24 mouse cellular contexts compared by ENCODE assay signal in the genomic region with DNA sequence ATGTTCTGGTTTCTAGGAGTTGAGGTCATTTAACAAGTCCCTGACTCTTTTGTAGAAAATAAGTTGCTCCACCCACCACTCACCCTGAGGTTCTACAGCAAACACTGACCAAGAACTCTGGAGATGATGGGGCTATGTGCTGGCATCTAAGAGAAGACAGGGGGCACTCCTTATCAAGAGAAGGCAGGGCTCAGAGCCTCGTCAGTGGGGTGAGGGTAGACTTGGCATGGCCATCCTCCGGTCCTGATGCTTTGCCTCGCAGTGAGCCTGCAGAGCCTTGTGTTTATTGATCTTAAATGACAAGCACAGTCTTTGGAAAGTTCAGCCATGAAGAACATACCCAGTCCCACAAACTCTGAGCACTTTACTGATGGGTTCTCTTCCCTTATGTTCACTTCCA.
A peak's percentile ranks its signal among the peaks of the same experiment; 100 is the strongest.
DNase-seq lines count a peak whose midpoint lies in the region; ATAC-seq and TF ChIP-seq lines count a peak whose summit lies in the region.
"Had no signal": no experiment of that assay in that cellular context is flagged by ENCODE, and none has a peak within 500 bp of the region (broad histone marks: within the 10 kb centered on the region; RNA-seq: fewer than 3 reads in every experiment).

No protein-coding gene starts in this region.

- H3K4me3 ChIP-seq in intestine, postnatal 0 days (ENCODE audit: low read depth, low read length), result no peak overlapping the region
- no peak overlapping the region for H3K4me3 ChIP-seq in intestine, embryonic 16.5 days (ENCODE audit: low read length)
- H3K4me3 ChIP-seq: forebrain, embryonic 10.5 days; heart, adult 2 months; hindbrain, embryonic 13.5 days; left cerebral cortex, adult 2 months; limb, embryonic 15.5 days; lung, embryonic 15.5 days; neural tube, embryonic 15.5 days had no signal

- ATAC-seq in intestine, postnatal 0 days, result no peak
- no peak for ATAC-seq in intestine, embryonic 16.5 days
- ATAC-seq in neutrophil, adult 5-6 weeks (ENCODE audit: extremely low read depth, insufficient number of reproducible peaks, low FRiP score, poor library complexity, severe bottlenecking), result 0 out of 2 replicates have a peak, but pooled peaks have one; percentile 30
- ATAC-seq: forebrain, embryonic 16.5 days had no signal

- no peaks in the 10 kb centered on the region for H3K27me3 ChIP-seq in intestine, postnatal 0 days (replicated peaks; ENCODE audit: control insufficient read depth, insufficient read depth, low read length)
- no peaks in the 10 kb centered on the region for H3K27me3 ChIP-seq in intestine, embryonic 16.5 days (replicated peaks; ENCODE audit: control insufficient read depth, insufficient read depth, low read length)
- H3K27me3 ChIP-seq: hindbrain, embryonic 13.5 days; limb, embryonic 15.5 days; lung, embryonic 15.5 days; neural tube, embryonic 15.5 days had no signal

- H3K4me2 ChIP-seq in intestine, postnatal 0 days (replicated peaks; ENCODE audit: low read depth), result no peak overlapping the region
- H3K4me2 ChIP-seq in intestine, embryonic 16.5 days (ENCODE audit: low read depth, low read length), result no peak overlapping the region
- H3K4me2 ChIP-seq: hindbrain, embryonic 13.5 days; limb, embryonic 15.5 days; lung, embryonic 15.5 days; neural tube, embryonic 15.5 days had no signal

- H3K9ac ChIP-seq in intestine, postnatal 0 days (ENCODE audit: low read depth, low read length), result no peak overlapping the region
- no peak overlapping the region for H3K9ac ChIP-seq in intestine, embryonic 16.5 days (ENCODE audit: low read depth, low read length)
- H3K9ac ChIP-seq: hindbrain, embryonic 13.5 days; limb, embryonic 15.5 days; liver, embryonic 14.5 days; lung, embryonic 15.5 days; neural tube, embryonic 15.5 days had no signal

- WGBS in intestine, postnatal 0 days, result 73% methylated on average over 3 of the region's 3 CpGs
- 68% methylated on average over 3 of the region's 3 CpGs for WGBS in intestine, embryonic 16.5 days

- DNase-seq in CD8-positive naive resting alpha-beta T cell, adult 2 months (ENCODE audit: low read depth in 2 of 2, low spot score in 2 of 2), result peak; percentile 55 to 60
- DNase-seq in thymus, postnatal 14 days, result peak; percentile 84
- no peak for DNase-seq in urinary bladder, adult 18-20 months (ENCODE audit: low spot score in 2 of 2)
- no peak for DNase-seq in cerebellum, adult 18-20 months
- no peak for DNase-seq in c-Kit-positive CD71-positive TER-119-positive erythroid progenitor cells, embryonic 14.5 days (ENCODE audit: low spot score)
- DNase-seq: adrenal gland, postnatal 14 days; cerebellum, postnatal 10 days; gastrocnemius, postnatal 14 days; heart, adult 2 months; kidney, adult 9 months; kidney, postnatal 25 days; layer of hippocampus, adult 9-11 months had no signal

- H3K9me3 ChIP-seq in intestine, postnatal 0 days (ENCODE audit: control insufficient read depth), result no peaks in the 10 kb centered on the region
- H3K9me3 ChIP-seq in intestine, embryonic 16.5 days (ENCODE audit: control insufficient read depth, low read length), result no peaks in the 10 kb centered on the region
- H3K9me3 ChIP-seq: forebrain, embryonic 10.5 days; limb, embryonic 15.5 days; lung, embryonic 15.5 days; neural tube, embryonic 15.5 days had no signal

- no peaks in the 10 kb centered on the region for H3K36me3 ChIP-seq in intestine, postnatal 0 days (ENCODE audit: control insufficient read depth, insufficient read depth)
- H3K36me3 ChIP-seq in intestine, embryonic 16.5 days (ENCODE audit: control insufficient read depth, insufficient read depth, low read length), result no peaks in the 10 kb centered on the region
- H3K36me3 ChIP-seq: forebrain, embryonic 10.5 days; hindbrain, embryonic 13.5 days; limb, embryonic 15.5 days; lung, embryonic 15.5 days; neural tube, embryonic 15.5 days had no signal

- no peak overlapping the region for H3K27ac ChIP-seq in intestine, postnatal 0 days (ENCODE audit: low read depth, low read length)
- H3K27ac ChIP-seq in intestine, embryonic 16.5 days (ENCODE audit: low read length), result no peak overlapping the region
- H3K27ac ChIP-seq: forebrain, embryonic 10.5 days; heart, adult 2 months; hindbrain, embryonic 13.5 days; left cerebral cortex, adult 2 months; limb, embryonic 15.5 days; liver, embryonic 14.5 days; lung, embryonic 15.5 days; macrophage; neural tube, embryonic 15.5 days had no signal

- H3K4me1 ChIP-seq in intestine, postnatal 0 days (replicated peaks; ENCODE audit: control insufficient read depth, insufficient read depth, low read length), result no peaks in the 10 kb centered on the region
- no peaks in the 10 kb centered on the region for H3K4me1 ChIP-seq in intestine, embryonic 16.5 days (ENCODE audit: control insufficient read depth, insufficient read depth, low read length)
- H3K4me1 ChIP-seq: limb, embryonic 15.5 days; lung, embryonic 15.5 days; neural tube, embryonic 15.5 days had no signal

- 0 out of 2 replicates have a peak, but pooled peaks have one; percentile 5 for TF ChIP-seq CTCF in intestine, postnatal 0 days (IDR thresholded peaks at IDR 0.05; ENCODE audit: low read depth)

Comparison
In these comparisons a context has a peak if more than half of its experiments do, and no peak if none do; other contexts are left out.
1. DNase-seq: peak in CD8-positive naive resting alpha-beta T cell, adult 2 months (2 of 2) and thymus, postnatal 14 days (single experiment); none in urinary bladder, adult 18-20 months (0 of 2), cerebellum, adult 18-20 months (0 of 2) and c-Kit-positive CD71-positive TER-119-positive erythroid progenitor cells, embryonic 14.5 days (single experiment).